Mouse (Mus musculus) gastrocnemius, postnatal 36 days (tissue): ENCODE results near the gene Lcn5. TPM values are rescaled to one million over a fixed set of nuclear protein-coding genes. Genes with fewer than 3 reads are reported as not detected.
"Not testable (repeated sequence)": the region's sequence is repeated elsewhere in the genome, so short reads cannot be mapped to it uniquely, and the experiment has no call there.

Experiments
- DNase-seq, 2 experiments: peaks; one replicate each; pipeline ENCODE4 v3.0.0; 2022
- intact Hi-C: fragments of 180-260 bp; cut with DNase I; formaldehyde crosslinking; loops from one replicate; pipeline ENCODE4 v1.15.1; 2025
- total RNA-seq, 2 experiments: library from RNA; stranded (reverse); gene quantifications; 2 replicates each; pipeline ENCODE4 v1.2.3; 2021

Gene Lcn5
- total RNA-seq, 2 experiments from 2014 or later, result not detected

DNA sequence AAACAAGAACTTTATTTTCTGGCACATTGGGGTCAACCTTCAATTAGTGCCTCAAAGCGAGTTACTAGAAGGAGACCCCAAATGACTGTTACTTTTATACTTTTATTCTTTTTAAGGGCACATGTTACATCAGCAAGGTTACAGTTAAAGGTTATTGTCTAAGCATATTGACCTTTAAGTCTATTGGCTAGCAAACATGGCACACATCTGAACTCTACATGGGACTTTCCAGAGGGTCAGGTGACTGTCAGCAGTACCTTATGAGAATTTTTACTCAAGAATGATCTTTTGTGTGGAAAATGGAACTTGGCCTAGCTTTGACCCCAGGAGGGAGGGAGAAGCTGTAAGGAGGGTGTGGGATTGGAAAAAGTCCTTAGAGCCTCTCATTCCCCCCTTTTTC is 8.8 kb downstream of the Lcn5 start:
- no peak for DNase-seq
- intact Hi-C loops, result no loop called here

DNA sequence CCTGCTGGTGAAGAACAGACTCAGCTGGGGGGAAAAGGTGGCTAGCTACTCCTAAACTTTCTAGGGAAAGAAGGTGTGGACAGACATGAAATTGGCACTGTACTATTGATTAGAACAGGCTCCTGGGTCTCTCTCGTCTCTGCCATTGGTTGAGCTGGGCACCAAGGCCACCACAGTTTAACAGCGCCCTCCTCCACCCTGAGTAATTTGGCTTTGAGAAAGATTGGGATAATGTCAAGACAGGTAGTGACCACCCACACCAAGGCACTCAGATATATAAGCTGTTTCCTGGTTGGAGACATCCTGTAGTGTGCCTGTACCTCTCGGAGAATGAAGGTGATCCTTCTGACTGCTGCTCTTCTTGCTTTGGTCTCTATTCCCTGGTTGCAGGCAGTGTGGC is 18.7 kb downstream of the Lcn5 start, which contains the start of gene Lcn6:
Gene Lcn6 (plus strand): TSS at position 301 of the 400 bp plus-strand sequence.
- intact Hi-C loops, result no loop called here
- no peak for DNase-seq

DNA sequence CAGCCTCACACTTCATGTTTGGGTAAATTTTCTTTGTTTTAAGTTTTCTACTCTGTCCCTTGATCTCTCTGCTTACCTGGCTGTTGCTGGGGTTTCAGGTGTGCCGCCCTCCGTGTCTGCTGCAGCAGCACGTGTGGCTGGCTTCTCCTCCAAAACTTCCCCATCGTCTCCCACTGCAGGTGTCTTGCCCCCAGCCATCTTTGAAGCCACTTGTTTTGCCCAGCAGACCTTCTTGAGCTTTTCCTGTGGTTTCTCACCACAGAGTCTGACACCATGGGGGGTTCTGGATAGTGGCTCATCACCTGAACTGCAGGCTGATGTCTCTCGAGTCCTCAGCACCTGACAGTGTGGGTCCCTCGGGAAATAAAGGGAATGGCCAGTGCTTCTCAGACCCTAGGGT is 21.8 kb downstream of the Lcn5 start:
- intact Hi-C loops, result no loop called here

DNA sequence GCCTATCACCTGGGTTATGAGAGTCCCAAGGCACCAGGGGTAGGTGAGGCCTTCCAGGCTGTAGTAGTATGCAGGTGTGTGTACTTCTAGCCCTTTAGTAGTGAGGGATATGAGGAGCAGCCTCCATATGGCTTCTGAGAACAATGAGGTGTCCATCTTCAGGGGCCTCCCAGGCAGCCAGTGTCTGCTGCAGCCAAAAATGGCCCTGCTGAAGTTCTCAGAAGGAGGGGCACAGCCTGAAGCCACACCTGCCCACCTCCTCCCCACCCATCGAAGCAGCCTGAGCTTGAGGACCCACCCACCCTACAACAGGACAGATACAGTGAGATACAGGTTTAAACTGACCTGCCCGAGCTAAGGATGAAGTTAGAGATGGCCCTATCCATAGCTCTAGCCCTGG is 24.7 kb downstream of the Lcn5 start, which contains the start of gene Lcn10:
Gene Lcn10 (plus strand): TSS at position 301 of the 400 bp plus-strand sequence.
- no peak for DNase-seq
- intact Hi-C loops, result no loop called here

More for the DNA sequence above, 21.8 kb downstream of the Lcn5 start:
- no peak for DNase-seq

DNA sequence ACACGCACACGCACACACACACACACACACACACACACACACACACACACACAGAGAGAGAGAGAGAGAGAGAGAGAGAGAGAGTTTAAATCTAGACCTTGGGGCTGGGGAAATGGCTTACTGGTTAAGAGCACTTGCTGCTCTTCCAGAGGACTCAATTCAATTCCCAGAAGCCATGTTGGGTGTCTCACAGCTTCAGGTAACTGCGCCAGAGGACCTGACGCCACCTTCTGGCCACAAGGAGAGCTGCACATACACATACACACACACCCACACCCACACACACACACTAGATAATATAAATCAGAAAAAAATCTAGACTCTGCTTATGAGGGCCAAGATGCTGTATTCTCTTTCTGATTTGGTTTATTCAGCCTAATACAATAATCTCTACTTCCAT is 29.2 kb downstream of the Lcn5 start:
- no peak for DNase-seq
- intact Hi-C loops, result no loop called here

DNA sequence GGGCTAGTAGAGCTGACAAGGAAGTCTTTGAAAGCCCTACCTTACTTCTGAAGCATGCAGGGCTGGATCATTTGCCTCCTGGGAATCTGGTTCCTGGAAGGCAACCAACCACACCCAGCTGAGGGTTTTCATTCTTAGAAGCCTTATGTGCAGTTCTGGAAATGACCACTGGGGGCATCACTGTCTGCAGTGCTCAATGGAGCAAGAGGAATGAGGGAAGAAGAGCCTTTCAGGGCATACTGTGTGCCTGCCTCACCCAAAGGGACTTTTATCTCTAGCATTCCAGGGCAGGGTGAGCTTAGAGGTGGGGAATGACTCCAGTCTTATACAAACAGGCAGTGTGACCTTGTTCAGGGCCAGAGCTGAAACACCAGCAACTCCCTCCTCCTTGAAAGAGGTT is 36.9 kb downstream of the Lcn5 start:
- DNase-seq, result peak; percentile 38 to 42
- intact Hi-C loops, result loop anchor here (5.0 kb wide), 1 partner anchor 52 kb away; no protein-coding TSS in a partner anchor

DNA sequence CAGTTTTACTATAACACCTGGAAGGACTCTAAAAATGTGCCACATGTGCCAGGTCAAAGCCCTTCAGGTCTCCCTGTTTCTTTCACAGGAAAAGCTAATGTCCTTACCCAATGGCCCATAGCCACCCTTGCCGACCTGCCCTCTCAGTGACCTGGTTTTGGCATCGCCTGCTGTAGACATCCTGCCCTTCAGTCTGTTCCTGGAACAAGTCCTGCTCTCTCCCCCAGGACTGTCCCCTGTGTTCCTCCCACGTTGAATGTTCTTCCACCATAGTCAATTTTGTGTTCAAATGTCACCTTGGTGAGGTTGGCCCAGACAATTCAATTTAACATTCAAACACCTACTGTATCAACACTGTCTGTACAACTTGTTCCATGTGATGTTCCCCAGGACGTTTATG is 39.2 kb downstream of the Lcn5 start:
- intact Hi-C loops, result no loop called here
- peak in 1 of 2 experiments; percentile 6 for DNase-seq

DNA sequence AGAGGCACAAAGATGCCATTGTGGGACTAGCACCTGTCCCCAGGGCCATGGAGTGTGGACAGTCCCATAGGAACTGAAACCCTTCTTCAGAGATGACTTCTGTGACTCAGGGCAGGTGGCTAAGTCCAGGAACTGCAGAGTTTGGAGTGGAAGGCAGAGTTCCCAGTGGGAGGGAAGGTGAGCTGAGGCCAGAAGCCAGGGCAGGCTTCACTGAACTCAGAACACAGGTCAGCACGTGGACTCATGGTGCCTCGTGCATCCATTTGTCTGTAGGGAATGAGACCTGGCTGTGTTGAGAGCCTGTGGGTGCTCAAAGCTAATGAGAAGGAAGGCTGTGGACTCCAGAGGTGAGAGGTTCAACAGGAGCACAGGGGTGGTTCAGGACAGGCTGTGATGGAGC is 40.9 kb downstream of the Lcn5 start:
- intact Hi-C loops, result no loop called here
- peak in 1 of 2 experiments; percentile 0 for DNase-seq

DNA sequence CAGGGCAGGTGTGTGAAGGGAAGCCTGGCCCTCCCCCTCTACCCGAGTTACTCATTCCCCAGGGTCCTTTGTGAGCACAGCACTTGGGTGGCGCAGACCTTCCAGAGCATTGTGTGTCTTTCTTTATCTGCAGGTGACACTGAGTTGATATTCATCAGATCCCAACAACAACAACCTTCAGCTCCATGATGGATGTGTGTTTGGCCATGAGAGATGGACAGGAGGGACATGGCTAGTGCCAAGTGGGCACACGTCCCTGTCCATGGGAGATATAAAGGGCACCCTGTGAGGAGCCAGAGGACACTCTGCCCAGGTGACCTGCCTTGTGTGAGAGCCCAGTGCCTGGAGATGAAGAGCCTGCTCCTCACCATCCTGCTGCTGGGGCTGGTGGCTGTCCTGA is 42.0 kb downstream of the Lcn5 start, which contains the start of gene Obp2a:
Gene Obp2a (plus strand): TSS at position 301 of the 400 bp plus-strand sequence.
- DNase-seq, intact Hi-C loops: not testable (repeated sequence)

DNA sequence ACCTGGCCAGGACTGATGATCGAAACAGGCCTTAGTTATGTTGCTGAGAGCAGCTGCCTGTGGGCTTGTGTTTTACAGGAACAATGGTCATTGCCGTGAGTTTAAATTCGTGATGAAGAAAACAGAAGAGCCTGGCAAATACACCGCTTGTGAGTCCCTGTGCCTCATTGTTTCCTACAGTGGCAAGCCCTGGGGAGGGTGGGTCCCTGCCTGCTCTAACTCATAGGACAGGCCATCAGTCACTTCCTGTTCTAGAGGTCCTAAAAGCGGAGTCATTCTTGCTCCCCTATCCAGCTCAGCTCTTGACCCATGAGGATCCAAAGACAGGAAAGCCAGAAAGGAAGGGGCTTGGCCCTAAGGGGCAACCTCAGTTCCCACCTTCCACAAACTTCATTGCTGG is 43.2 kb downstream of the Lcn5 start:
- intact Hi-C loops, result no loop called here
- DNase-seq, result no peak

DNA sequence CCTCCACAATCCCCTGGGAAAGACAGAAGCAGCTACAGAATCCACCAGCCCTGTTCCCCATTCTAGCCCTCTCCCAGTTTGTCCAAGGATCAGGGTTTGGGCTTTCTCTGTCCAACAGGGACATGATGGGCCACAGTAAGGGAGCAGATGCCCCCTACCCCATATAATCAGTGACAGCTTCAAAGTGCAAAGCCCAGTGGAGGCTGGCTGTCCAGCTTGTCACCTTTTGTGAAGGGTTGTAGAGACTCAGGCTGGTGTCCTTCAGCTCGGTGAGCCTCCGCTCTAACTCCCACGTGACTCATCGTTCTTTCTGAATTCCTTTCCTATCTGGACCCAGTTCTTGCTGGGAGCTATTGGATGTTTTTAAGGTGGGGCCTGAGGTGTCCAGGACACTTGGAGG is 46.0 kb downstream of the Lcn5 start:
- intact Hi-C loops, result no loop called here
- DNase-seq, result no peak

DNA sequence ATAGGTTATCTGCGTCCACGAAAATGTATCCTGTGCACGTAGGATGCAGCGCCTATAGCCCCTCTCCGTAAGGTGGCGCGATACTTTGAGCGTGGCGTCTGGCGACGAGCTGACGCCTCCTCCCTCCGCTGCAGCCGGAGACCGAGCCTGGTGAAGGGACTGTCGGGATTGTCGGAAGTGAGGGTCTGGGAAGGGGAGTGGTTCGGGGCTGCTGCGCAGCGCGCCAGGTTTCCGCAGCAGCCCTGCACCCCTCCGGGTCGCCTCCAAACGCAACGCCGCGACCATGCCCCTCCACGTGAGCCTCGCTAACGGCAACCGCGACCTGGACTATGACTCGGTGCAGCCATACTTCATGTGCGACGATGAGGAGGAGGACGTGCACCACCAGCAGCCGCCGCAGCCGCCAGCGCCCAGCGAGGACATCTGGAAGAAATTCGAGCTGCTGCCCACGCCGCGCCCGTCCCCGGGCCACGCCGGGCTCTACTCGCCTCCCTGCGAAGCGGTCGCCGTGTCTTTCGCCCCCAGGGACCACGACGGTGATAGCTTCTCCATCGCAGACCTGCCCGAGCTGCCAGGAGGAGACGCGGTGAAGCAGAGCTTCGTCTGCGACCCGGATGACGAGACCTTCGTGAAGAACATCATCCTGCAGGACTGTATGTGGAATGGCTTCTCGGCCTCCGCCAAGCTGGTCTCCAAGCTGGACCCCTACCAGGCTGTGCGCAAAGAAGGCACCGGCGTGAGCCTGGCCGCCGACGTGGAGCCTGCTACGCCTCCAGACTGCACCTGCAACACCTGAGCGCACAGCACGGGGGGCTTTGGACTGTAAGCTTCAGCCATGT is 49.1 kb downstream of the Lcn5 start, which contains the start of gene Bmyc:
Gene Bmyc (plus strand): TSS at position 97 of the 839 bp plus-strand sequence.
- intact Hi-C loops, result loop anchor here (5.0 kb wide), 1 partner anchor 70 kb away; no protein-coding TSS in a partner anchor
- DNase-seq, result peak; percentile 63 to 69

DNA sequence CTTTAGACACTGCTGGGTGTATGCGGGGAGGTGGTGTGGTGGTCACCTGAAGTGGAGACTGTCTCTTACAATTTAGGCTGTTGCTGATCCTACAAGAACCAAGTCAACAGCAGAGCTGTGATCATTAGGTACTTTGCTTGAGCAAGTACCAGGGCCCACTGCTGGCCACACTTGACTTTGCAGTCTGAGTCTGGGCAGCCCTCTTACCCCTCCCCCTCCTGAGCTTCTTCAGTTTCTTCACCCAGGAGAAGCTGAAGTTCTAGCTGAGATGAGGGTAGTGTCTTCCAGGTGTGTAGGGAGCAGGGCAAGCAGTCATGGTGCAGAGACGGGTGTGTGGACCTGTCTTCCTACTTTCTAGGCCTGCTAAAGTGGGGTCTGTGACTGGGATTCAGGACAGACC is 50.4 kb downstream of the Lcn5 start:
- no peak for DNase-seq
- intact Hi-C loops, result loop anchor here (5.0 kb wide), 1 partner anchor 71 kb away; no protein-coding TSS in a partner anchor

DNA sequence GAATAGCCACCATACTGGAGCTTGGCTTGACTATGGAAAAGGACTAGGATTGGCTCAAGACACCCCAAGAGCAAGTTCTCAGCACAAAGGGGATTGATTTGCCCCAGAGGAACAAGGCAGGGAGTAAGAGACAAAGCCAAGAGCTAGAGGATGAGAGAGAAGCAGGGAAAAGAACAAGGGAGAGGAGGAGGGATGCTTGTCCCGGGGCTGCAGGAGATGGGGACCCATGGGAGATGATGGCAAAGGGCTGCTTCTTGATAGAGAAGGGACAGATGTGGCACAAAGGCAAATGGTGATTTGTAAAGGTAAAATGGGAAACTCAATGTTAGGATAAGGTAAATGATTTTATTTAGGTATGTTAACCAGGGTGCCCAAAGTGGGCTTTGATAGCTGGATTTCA is 51.3 kb downstream of the Lcn5 start:
- DNase-seq, result not testable (repeated sequence)
- intact Hi-C loops, result loop anchor here (5.0 kb wide), 1 partner anchor 72 kb away; no protein-coding TSS in a partner anchor

DNA sequence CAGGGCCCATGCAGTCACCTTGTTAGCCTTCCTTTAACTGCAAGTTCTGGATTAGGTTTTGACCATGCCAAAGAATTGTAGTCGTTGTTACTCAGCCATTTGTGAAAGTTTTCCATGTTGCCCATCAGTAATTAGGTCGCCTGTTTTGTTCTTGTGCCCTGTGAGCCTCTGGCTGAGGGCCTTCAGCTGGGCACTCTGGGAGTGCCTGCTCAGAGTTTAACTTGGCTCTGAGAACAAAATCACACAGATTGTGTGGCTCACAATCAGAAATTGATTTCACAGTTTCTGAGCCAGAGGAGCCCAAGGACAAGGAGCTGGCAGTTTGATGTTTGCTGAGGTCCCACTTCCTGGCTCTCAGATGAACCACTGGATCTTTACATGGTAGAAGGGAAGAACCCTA is 52.0 kb downstream of the Lcn5 start:
- intact Hi-C loops, result loop anchor here (5.0 kb wide), 1 partner anchor 72 kb away; no protein-coding TSS in a partner anchor
- DNase-seq, result not testable (repeated sequence)

Other genes with a start within 250 kb of the Lcn5 start
- gene Fut7, start 234.7 kb upstream of the Lcn5 start, total RNA-seq, result not detected
- gene Abca2, start 229.2 kb upstream of the Lcn5 start, total RNA-seq, result 10 to 100 TPM; 12.3 to 16.5 TPM
- gene Clic3, start 201.1 kb upstream of the Lcn5 start, total RNA-seq, result under 1 TPM; 0.35 to 0.46 TPM
- gene Paxx, start 196.9 kb upstream of the Lcn5 start, total RNA-seq, result 10 to 100 TPM; 13.4 to 13.6 TPM
- under 1 TPM in 1 of 2 experiments, not detected in 1; 0.39 TPM for gene Ptgds, start 187.9 kb upstream of the Lcn5 start, total RNA-seq
- gene Lcn12, start 164.0 kb upstream of the Lcn5 start, total RNA-seq, result not detected
- gene Fbxw5, start 157.2 kb upstream of the Lcn5 start, total RNA-seq, result 10 to 100 TPM; 75.3 to 83.6 TPM
- 1 to 10 TPM; 1.4 to 1.5 TPM for gene C8g, start 156.2 kb upstream of the Lcn5 start, total RNA-seq
- 10 to 100 TPM in 1 of 2 experiments, 1 to 10 TPM in 1; 9.8 to 11.5 TPM for gene Traf2, start 111.0 kb upstream of the Lcn5 start, total RNA-seq
- gene Edf1, start 100.1 kb upstream of the Lcn5 start, total RNA-seq, result 100 to 1,000 TPM; 139 to 157 TPM
- gene Mamdc4, start 83.1 kb upstream of the Lcn5 start, total RNA-seq, result 1 to 10 TPM in 1 of 2 experiments, under 1 TPM in 1; 0.74 to 4.7 TPM
- 10 to 100 TPM; 50.2 to 53.9 TPM for gene Phpt1, start 82.7 kb upstream of the Lcn5 start, total RNA-seq
- not detected for gene Ajm1, start 76.2 kb upstream of the Lcn5 start, total RNA-seq
- gene Rabl6, start 49.4 kb upstream of the Lcn5 start, total RNA-seq, result 10 to 100 TPM; 74.4 to 75.9 TPM
- not detected for gene Ccdc183, start 40.3 kb upstream of the Lcn5 start, total RNA-seq
- 10 to 100 TPM; 11.1 to 18.7 TPM for gene Tmem141, start 35.9 kb upstream of the Lcn5 start, total RNA-seq
- gene Fcna, start 29.9 kb upstream of the Lcn5 start, total RNA-seq, result 1 to 10 TPM; 2.3 to 3.3 TPM
- 10 to 100 TPM; 12.7 to 13.6 TPM for gene Lcn8, start 4.8 kb upstream of the Lcn5 start, total RNA-seq
- not detected for gene Lcn6, start 18.8 kb downstream of the Lcn5 start, total RNA-seq
- gene Lcn10, start 24.8 kb downstream of the Lcn5 start, total RNA-seq, result not detected
- gene Obp2a, start 42.1 kb downstream of the Lcn5 start, total RNA-seq, result not detected
- gene Bmyc, start 48.8 kb downstream of the Lcn5 start, total RNA-seq, result 10 to 100 TPM; 15.4 to 16.3 TPM
- not detected for gene Obp2b, start 79.1 kb downstream of the Lcn5 start, total RNA-seq
- not detected for gene Lcn3, start 107.6 kb downstream of the Lcn5 start, total RNA-seq
- gene Lcn11, start 119.1 kb downstream of the Lcn5 start, total RNA-seq, result not detected
- not detected for gene Gm13539, start 124.3 kb downstream of the Lcn5 start, total RNA-seq
- gene Glt6d1, start 157.9 kb downstream of the Lcn5 start, total RNA-seq, result not detected
- not detected for gene Lcn9, start 165.2 kb downstream of the Lcn5 start, total RNA-seq
- gene Sohlh1, start 189.3 kb downstream of the Lcn5 start, total RNA-seq, result not detected
- gene Kcnt1, start 205.8 kb downstream of the Lcn5 start, total RNA-seq, result under 1 TPM in 1 of 2 experiments, not detected in 1; 0.20 TPM